Mouse (Mus musculus) lung, adult 2 months (tissue): ENCODE results near the gene Cpox. TPM values are rescaled to one million over a fixed set of nuclear protein-coding genes. Genes with fewer than 3 reads are reported as not detected.
"Not testable (repeated sequence)": the region's sequence is repeated elsewhere in the genome, so short reads cannot be mapped to it uniquely, and the experiment has no call there.

ENCODE experiments used
- DNase-seq: peaks from one replicate; pipeline ENCODE4 v3.0.0; 2022
- H3K4me1 ChIP-seq: fragments of 200-500 bp; 2 replicates; pipeline ENCODE4 v1.6.1; 2011; ENCODE audit warnings: low read length; ENCODE audit not compliant: control insufficient read depth, insufficient read depth
- H3K4me3 ChIP-seq: fragments of 200-500 bp; replicated peaks from 2 replicates; pipeline ENCODE3; 2011; ENCODE audit warnings: low read depth, mild to moderate bottlenecking, control low read depth, low read length; ENCODE audit errors: extremely low read depth
- CTCF ChIP-seq: fragments of 200-500 bp; IDR thresholded peaks from 2 replicates; pipeline ENCODE4 v1.5.1; 2011; ENCODE audit warnings: mild to moderate bottlenecking, low read length, control low read depth; ENCODE audit not compliant: insufficient read depth
- POLR2A ChIP-seq: fragments of 200-500 bp; IDR thresholded peaks from 2 replicates; pipeline ENCODE4 v1.6.1; 2011; ENCODE audit warnings: low read depth, mild to moderate bottlenecking, control low read depth, low read length, borderline replicate concordance; ENCODE audit errors: extremely low read depth
- WGBS: fragments of 180-500 bp; shearing (Covaris S2); methylation state at CpG from one replicate; pipeline ENCODE4 v1.1.7; 2018; 5-methylcytosine and 5-hydroxymethylcytosine counted together
- polyA plus RNA-seq: library from polyadenylated mRNA; depleted of rRNA; stranded (reverse); fragments of >200 nt; gene quantifications from 2 replicates; pipeline ENCODE4 v1.2.3, GENCODE M21; 2012

Cpox gene
- polyA plus RNA-seq, 1 experiment, result 11.5 TPM

GRCm38 (mm10) chr16:58638689-58639175, 31.4 kb upstream of the Cpox start, which contains the start of gene E330017A01Rik:
TSS of gene E330017A01Rik (minus strand) at chr16:58638739.
- TF ChIP-seq POLR2A (no peak), CTCF (no peak)
- H3K4me1 ChIP-seq, result peaks cover 4% of the 10 kb centered on the region
- no peak within 1 kb of the TSS for H3K4me3 ChIP-seq
- 38% methylated on average over 3 of the region's 3 CpGs for WGBS
- no peak for DNase-seq

GRCm38 (mm10) chr16:58649979-58650378, 20.1 kb upstream of the Cpox start:
- no peak for DNase-seq
- 93% methylated on average over 10 of the region's 10 CpGs for WGBS

GRCm38 (mm10) chr16:58655751-58656150, 14.3 kb upstream of the Cpox start:
- no peak for DNase-seq
- TF ChIP-seq CTCF, result no peak
- no peak overlapping the region for H3K4me3 ChIP-seq
- H3K4me1 ChIP-seq, result no peaks in the 10 kb centered on the region

More at GRCm38 (mm10) chr16:58649979-58650378, 20.1 kb upstream of the Cpox start:
- TF ChIP-seq CTCF (no peak), POLR2A (no peak)
- H3K4me1 ChIP-seq, result no peaks in the 10 kb centered on the region
- no peak overlapping the region for H3K4me3 ChIP-seq

- Histone ChIP-seq H3K4me3 (no peak overlapping the region), H3K4me1 (no peaks in the 10 kb centered on the region)
- 83% methylated on average over 4 of the region's 4 CpGs for WGBS
- DNase-seq, result no peak
- TF ChIP-seq CTCF (no peak), POLR2A (no peak)
Measured at GRCm38 (mm10) chr16:58656526-58656925, 13.6 kb upstream of the Cpox start.

GRCm38 (mm10) chr16:58658668-58659067, 11.4 kb upstream of the Cpox start:
- TF ChIP-seq POLR2A (no peak), CTCF (no peak)
- WGBS, result 92% methylated on average over 6 of the region's 6 CpGs
- H3K4me3 ChIP-seq, result no peak overlapping the region
- no peak for DNase-seq
- no peaks in the 10 kb centered on the region for H3K4me1 ChIP-seq

GRCm38 (mm10) chr16:58661826-58662225, 8.3 kb upstream of the Cpox start:
- no peak overlapping the region for H3K4me3 ChIP-seq
- 60% methylated on average over 5 of the region's 5 CpGs for WGBS
- TF ChIP-seq CTCF (no peak), POLR2A (no peak)
- DNase-seq, result no peak
- H3K4me1 ChIP-seq, result no peaks in the 10 kb centered on the region

GRCm38 (mm10) chr16:58662287-58662791, 7.8 kb upstream of the Cpox start:
- TF ChIP-seq CTCF (no peak), POLR2A (no peak)
- no peak for DNase-seq
- Histone ChIP-seq H3K4me3 (no peak overlapping the region), H3K4me1 (no peaks in the 10 kb centered on the region)

GRCm38 (mm10) chr16:58663021-58663420, 7.1 kb upstream of the Cpox start:
- Histone ChIP-seq H3K4me1 (no peaks in the 10 kb centered on the region), H3K4me3 (no peak overlapping the region)
- TF ChIP-seq CTCF, result peak; percentile 28; the same call in 1 of the 2 replicates
- no peak for TF ChIP-seq POLR2A
- no peak for DNase-seq
- WGBS, result 27% methylated on average over 5 of the region's 5 CpGs

- no peaks in the 10 kb centered on the region for H3K4me1 ChIP-seq
- no peak overlapping the region for H3K4me3 ChIP-seq
- WGBS, result 78% methylated on average over 2 of the region's 2 CpGs
- TF ChIP-seq POLR2A, result no peak
- TF ChIP-seq CTCF, result no peak
- DNase-seq, result no peak
Measured at GRCm38 (mm10) chr16:58663816-58664215, 6.3 kb upstream of the Cpox start.

GRCm38 (mm10) chr16:58665137-58665536, 5.0 kb upstream of the Cpox start:
- not testable (repeated sequence) for DNase-seq, H3K4me1 ChIP-seq, H3K4me3 ChIP-seq

- 70% methylated on average over 3 of the region's 3 CpGs for WGBS
- not testable (repeated sequence) for H3K4me3 ChIP-seq
Measured at GRCm38 (mm10) chr16:58666681-58667080, 3.4 kb upstream of the Cpox start.

More at GRCm38 (mm10) chr16:58666681-58667080, 3.4 kb upstream of the Cpox start:
- not testable (repeated sequence) for DNase-seq, H3K4me1 ChIP-seq
